Mouse (Mus musculus): ENCODE measurements at regions not wholly inside any gene's neighbourhood (a gene's known extent, or its start where the extent isn't known, plus 50 kb on each side); places are given as distances from the start of the nearest gene placed in this dataset.

DNA sequence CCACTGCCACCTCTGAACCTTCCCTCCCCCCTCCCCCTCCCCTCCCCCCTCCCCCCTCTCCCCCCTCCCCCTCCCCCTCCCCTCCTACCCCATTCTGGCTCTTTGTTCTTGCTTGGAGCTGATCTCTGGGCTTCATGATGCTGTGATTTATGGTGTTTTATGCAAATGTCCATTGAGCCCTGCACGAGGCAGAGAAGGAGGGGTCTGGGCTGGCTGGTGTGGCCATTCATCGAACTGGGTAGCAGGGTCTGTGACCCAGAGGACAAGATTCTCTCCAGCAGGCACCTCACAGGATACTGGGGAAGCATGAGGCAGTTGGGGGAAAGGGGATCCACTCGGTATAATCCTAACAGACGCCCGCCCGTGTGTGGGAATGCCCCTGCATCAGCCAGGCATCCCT lies 119.0 kb downstream of the Gm26897 start:
- Histone ChIP-seq H3K4me3 (replicated peaks) (no peak overlapping the region), H3K9me3 (ENCODE audit: control insufficient read depth, low read length) (peaks cover 7% of the 10 kb centered on the region), H3K36me3 (ENCODE audit: control insufficient read depth) (no peaks in the 10 kb centered on the region), H3K4me1 (ENCODE audit: control insufficient read depth) (no peaks in the 10 kb centered on the region), H3K27me3 (ENCODE audit: control insufficient read depth) (no peaks in the 10 kb centered on the region)
- TF ChIP-seq TAL1 (IDR thresholded peaks at IDR 0.05; ENCODE audit: low read length) (no peak), GATA1 (IDR thresholded peaks at IDR 0.05; ENCODE audit: low read length) (no peak)

DNA sequence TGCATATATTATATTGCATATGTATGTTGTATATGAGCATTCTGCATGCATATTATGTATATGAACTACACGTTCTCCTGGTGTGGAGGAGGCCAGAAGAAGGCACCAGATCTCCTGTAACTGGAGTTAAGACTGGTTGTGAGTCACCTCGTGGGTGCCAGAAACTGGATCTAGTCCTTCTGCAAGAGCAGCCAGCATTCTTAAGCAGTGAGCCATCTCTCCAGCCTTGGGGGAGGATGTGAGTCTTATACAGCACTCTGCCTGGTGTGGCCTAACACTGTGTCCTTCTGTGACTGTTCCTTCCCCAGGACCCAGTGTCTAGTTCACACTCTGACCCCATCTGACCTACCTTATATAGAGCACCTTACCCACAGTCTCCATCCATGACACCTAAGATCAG lies 121.6 kb downstream of the Gm26897 start:
- no peaks in the 10 kb centered on the region for H3K36me3 ChIP-seq (ENCODE audit: control insufficient read depth)
- no peaks in the 10 kb centered on the region for H3K4me1 ChIP-seq (ENCODE audit: control insufficient read depth)
- no peak for TF ChIP-seq GATA1 (IDR thresholded peaks at IDR 0.05; ENCODE audit: low read length)
- no peak for TF ChIP-seq TAL1 (IDR thresholded peaks at IDR 0.05; ENCODE audit: low read length)
- H3K4me3 ChIP-seq (replicated peaks) = no peak overlapping the region
- H3K9me3 ChIP-seq (ENCODE audit: control insufficient read depth, low read length) = no peaks in the 10 kb centered on the region
- H3K27me3 ChIP-seq (ENCODE audit: control insufficient read depth) = no peaks in the 10 kb centered on the region

DNA sequence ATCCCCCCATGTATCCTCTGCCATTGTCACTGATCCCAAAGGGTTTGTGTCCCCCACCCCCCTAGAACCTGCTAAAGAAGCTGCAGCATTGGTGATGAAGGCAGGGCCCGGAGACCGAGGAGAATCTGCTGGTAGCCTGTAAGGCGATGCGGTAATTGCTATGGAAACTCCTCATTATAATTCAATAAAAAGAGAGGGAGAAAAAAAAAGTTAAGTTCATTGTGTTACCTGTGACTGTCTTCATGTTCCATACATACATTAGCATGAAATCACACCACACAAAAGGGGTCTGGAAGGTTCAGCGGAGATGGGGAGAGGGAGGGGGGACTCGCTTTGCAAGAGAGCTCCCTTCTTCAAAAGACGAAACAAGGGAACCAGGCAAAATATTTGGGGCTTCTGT lies 123.5 kb downstream of the Gm26897 start:
- Histone ChIP-seq H3K9me3 (ENCODE audit: control insufficient read depth, low read length) (peaks cover 2% of the 10 kb centered on the region), H3K27me3 (ENCODE audit: control insufficient read depth) (no peaks in the 10 kb centered on the region), H3K36me3 (ENCODE audit: control insufficient read depth) (no peaks in the 10 kb centered on the region), H3K4me1 (ENCODE audit: control insufficient read depth) (no peaks in the 10 kb centered on the region), H3K4me3 (replicated peaks) (no peak overlapping the region)
- TF ChIP-seq TAL1 (IDR thresholded peaks at IDR 0.05; ENCODE audit: low read length) (no peak), GATA1 (IDR thresholded peaks at IDR 0.05; ENCODE audit: low read length) (no peak)

DNA sequence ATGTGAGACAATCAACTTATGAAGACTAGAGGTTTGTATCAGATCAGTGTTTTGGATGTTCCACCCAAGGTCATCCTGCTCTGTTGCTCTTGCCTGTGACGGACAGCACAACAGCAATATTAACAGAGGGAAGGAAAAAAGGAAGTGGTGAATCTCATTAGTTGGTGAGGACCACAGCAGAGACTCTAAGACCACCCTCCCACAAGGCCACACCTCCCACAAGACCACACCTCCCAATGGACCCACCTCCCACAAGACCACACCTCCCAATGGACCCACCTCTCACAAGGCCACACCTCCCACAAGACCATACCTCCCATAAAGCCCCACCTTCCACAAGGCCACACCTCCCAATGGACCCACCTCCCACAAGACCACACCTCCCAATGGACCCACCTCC lies 126.7 kb downstream of the Gm26897 start:
- Histone ChIP-seq H3K9me3 (ENCODE audit: control insufficient read depth, low read length) (peaks cover 2% of the 10 kb centered on the region), H3K4me3 (replicated peaks) (no peak overlapping the region), H3K4me1 (ENCODE audit: control insufficient read depth) (no peaks in the 10 kb centered on the region), H3K36me3 (ENCODE audit: control insufficient read depth) (no peaks in the 10 kb centered on the region), H3K27me3 (ENCODE audit: control insufficient read depth) (no peaks in the 10 kb centered on the region)
- no peak for TF ChIP-seq GATA1 (IDR thresholded peaks at IDR 0.05; ENCODE audit: low read length)
- no peak for TF ChIP-seq TAL1 (IDR thresholded peaks at IDR 0.05; ENCODE audit: low read length)

DNA sequence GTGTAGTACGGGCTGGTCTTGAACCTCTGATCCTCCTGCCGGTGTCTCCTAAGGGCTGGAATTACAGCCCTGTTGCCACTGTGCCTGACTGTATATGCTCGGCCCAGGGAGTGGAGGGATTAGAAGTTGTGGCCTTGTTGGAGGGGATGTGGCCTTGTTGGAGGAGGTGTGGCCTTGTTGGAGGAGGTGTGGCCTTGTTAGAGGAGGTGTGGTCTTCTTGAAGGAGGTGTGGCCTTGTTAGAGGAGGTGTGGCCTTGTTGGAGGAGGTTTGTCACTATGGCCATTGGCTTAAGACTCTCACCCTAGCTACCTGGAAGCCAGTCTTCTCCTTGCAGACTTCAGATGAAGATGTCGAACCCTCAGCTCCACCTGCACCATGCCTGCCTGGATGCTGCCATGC lies 128.6 kb downstream of the Gm26897 start:
- H3K4me1 ChIP-seq (ENCODE audit: control insufficient read depth) = no peaks in the 10 kb centered on the region
- no peak for TF ChIP-seq TAL1 (IDR thresholded peaks at IDR 0.05; ENCODE audit: low read length)
- TF ChIP-seq GATA1 (IDR thresholded peaks at IDR 0.05; ENCODE audit: low read length) = no peak
- H3K9me3 ChIP-seq (ENCODE audit: control insufficient read depth, low read length) = peaks cover 2% of the 10 kb centered on the region
- H3K36me3 ChIP-seq (ENCODE audit: control insufficient read depth) = no peaks in the 10 kb centered on the region
- H3K4me3 ChIP-seq (replicated peaks) = no peak overlapping the region
- H3K27me3 ChIP-seq (ENCODE audit: control insufficient read depth) = no peaks in the 10 kb centered on the region; the same call in 1 of the 2 replicates

DNA sequence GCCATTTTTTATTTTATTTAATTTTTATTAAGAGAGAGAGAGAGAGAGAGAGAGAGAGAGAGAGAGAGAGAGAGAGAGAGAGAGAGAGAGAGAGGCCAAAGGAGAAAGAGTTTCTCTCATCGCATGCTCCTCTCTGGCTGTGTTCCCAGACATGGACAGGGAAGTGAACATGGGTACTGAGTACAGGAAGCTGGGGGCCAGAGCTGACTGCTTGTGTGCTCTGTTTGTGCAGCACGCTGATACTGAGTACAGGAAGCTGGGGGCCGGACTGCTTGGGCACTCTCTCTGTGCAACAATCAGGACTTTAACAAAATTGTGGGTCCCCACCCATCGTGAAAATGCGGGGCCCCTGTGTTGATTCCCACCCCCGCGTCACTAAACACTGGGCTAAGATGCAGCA lies 130.2 kb downstream of the Gm26897 start:
- Histone ChIP-seq H3K27me3 (ENCODE audit: control insufficient read depth) (no peaks in the 10 kb centered on the region; the same call in 1 of the 2 replicates), H3K36me3 (ENCODE audit: control insufficient read depth) (no peaks in the 10 kb centered on the region), H3K4me1 (ENCODE audit: control insufficient read depth) (no peaks in the 10 kb centered on the region), H3K4me3 (replicated peaks) (no peak overlapping the region), H3K9me3 (ENCODE audit: control insufficient read depth, low read length) (peaks cover 8% of the 10 kb centered on the region)
- no peak for TF ChIP-seq GATA1 (IDR thresholded peaks at IDR 0.05; ENCODE audit: low read length)
- TF ChIP-seq TAL1 (IDR thresholded peaks at IDR 0.05; ENCODE audit: low read length) = no peak

DNA sequence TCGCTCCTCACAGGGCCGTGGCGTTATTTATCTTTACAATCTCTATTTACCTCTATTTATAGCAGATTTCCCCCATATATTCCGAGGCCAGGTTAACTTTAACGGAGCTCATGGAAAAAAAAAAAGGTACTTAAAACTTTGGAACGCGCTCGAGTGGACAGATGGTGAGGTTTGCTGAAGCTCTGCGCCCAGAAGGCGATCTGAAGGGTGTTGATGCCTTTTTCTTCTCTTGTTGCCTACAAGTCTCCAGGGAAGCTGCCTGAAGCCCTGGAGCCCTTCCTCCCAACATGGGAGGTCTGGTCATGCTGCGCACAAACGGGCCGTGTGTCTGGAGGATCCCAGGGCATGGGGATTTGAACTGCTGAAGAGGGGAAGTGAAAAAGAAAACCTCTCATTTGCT lies 130.9 kb downstream of the Gm26897 start:
- H3K4me1 ChIP-seq (ENCODE audit: control insufficient read depth) = no peaks in the 10 kb centered on the region
- no peaks in the 10 kb centered on the region; the same call in 1 of the 2 replicates for H3K27me3 ChIP-seq (ENCODE audit: control insufficient read depth)
- no peak overlapping the region for H3K4me3 ChIP-seq (replicated peaks)
- TF ChIP-seq GATA1 (IDR thresholded peaks at IDR 0.05; ENCODE audit: low read length) = no peak
- TF ChIP-seq TAL1 (IDR thresholded peaks at IDR 0.05; ENCODE audit: low read length) = no peak
- H3K9me3 ChIP-seq (ENCODE audit: control insufficient read depth, low read length) = peaks cover 14% of the 10 kb centered on the region
- H3K36me3 ChIP-seq (ENCODE audit: control insufficient read depth) = no peaks in the 10 kb centered on the region

DNA sequence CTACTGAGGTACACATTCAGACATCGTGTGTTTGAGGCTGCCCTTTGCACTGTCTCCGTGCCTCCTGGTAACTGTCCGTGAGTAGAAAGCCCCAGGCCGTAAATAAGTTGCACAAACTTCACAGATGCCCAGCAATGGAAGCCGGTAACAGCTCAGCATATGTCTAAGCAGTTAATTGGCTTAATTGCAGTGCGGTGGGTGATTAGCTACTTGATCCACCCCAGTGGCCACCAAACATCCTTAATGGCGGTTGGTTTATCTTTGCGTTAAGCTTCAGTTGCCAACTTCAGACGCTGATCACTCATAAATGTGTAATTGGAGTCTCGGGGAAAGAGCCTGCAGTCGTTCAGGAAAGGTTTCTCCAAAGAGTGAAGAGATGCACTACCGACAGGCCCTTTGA lies 135.3 kb downstream of the Gm26897 start:
- Histone ChIP-seq H3K36me3 (ENCODE audit: control insufficient read depth) (no peaks in the 10 kb centered on the region), H3K4me1 (ENCODE audit: control insufficient read depth) (no peaks in the 10 kb centered on the region), H3K9me3 (ENCODE audit: control insufficient read depth, low read length) (peaks cover 52% of the 10 kb centered on the region), H3K27me3 (ENCODE audit: control insufficient read depth) (no peaks in the 10 kb centered on the region; the same call in 1 of the 2 replicates), H3K4me3 (replicated peaks) (no peak overlapping the region)
- TF ChIP-seq GATA1 (IDR thresholded peaks at IDR 0.05; ENCODE audit: low read length) (no peak), TAL1 (IDR thresholded peaks at IDR 0.05; ENCODE audit: low read length) (no peak)

DNA sequence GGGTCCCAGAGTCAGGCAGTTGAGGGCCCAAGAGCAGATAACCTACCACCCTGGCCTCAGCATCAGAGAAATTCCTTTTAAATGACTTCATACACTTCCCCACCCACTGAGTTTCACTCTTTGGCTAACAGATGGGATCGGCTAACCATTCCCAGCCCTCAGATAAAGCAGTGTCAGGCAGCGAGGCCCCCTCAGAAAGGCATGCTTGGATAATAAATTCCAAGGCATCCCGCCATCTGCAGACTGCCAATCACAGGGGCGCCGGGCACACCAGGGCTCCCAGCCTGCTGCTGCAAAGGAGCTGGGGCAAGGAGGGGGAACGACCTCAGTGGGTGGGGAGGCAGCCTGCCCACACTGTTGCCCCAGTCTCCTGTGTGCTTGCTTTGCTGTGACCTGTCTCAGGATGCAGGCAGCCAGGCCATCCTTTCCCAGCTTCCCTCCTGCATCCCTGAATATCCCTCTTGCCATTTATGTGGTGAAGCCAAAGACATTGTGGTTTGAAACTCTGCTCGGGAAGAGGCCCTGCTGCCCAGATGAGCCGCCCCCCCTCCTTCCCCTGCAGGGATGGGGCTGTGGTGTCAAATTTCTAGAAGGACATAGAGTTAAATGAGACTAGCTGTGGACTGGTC lies 143.6 kb downstream of the Gm26897 start:
- no peaks in the 10 kb centered on the region for H3K27me3 ChIP-seq (ENCODE audit: control insufficient read depth)
- no peaks in the 10 kb centered on the region for H3K36me3 ChIP-seq (ENCODE audit: control insufficient read depth)
- H3K4me1 ChIP-seq (ENCODE audit: control insufficient read depth) = no peaks in the 10 kb centered on the region
- peaks cover 31% of the 10 kb centered on the region for H3K9me3 ChIP-seq (ENCODE audit: control insufficient read depth, low read length)
- no peak overlapping the region for H3K4me3 ChIP-seq (replicated peaks)
- no peak for TF ChIP-seq TAL1 (IDR thresholded peaks at IDR 0.05; ENCODE audit: low read length)
- TF ChIP-seq GATA1 (IDR thresholded peaks at IDR 0.05; ENCODE audit: low read length) = no peak

DNA sequence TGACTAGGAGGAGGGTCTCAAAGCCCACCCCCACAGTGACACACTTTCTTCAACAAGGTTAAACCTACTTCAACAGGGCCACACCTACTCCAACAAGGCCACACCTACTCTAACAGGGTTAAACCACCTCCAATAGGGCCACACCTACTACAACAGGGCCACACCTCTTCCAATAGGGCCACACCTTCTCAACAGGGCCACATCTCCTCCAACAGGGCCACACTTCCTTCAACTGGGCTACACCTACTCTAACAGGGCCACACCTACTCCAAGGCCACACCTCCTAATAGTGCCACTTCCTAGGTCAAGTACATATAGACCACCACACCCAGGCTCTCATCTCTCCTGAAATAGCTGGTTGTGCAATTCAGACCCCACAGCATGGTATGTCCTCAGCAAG lies 145.3 kb downstream of the Gm26897 start:
- Histone ChIP-seq H3K4me1 (ENCODE audit: control insufficient read depth) (no peaks in the 10 kb centered on the region), H3K27me3 (ENCODE audit: control insufficient read depth) (no peaks in the 10 kb centered on the region), H3K4me3 (replicated peaks) (no peak overlapping the region), H3K9me3 (ENCODE audit: control insufficient read depth, low read length) (peaks cover 16% of the 10 kb centered on the region), H3K36me3 (ENCODE audit: control insufficient read depth) (no peaks in the 10 kb centered on the region)
- TF ChIP-seq TAL1 (IDR thresholded peaks at IDR 0.05; ENCODE audit: low read length) (no peak), GATA1 (IDR thresholded peaks at IDR 0.05; ENCODE audit: low read length) (no peak)

All from erythroblast, embryonic 14.5 days (primary cell).